Mouse (Mus musculus): ENCODE data around the gene Cphx2.
"Not testable (repeated sequence)": the region's sequence is repeated elsewhere in the genome, so short reads cannot be mapped to it uniquely, and the experiment has no call there.

DNA sequence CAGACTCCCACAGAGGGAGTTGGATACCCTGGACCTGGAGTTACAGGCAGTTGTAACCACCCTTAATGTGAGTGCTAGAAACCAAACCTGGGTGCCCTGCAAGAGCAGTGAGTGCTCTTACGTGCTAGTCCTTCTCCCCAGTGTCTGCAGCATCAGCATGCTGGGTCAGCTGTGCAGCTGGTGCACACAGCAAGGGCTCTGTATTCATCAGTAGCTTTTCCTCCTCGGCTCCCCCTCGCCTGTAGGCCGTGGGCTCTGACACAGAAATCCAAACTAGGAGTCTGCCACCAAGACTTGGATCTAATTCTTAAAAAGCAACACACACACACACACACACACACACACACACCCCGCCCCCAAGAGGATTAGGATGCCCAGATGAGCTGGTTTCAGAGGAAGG is 36.3 kb upstream of the Cphx2 start:
- TF ChIP-seq CTCF, EP300 (IDR thresholded peaks at IDR 0.05; ENCODE audit: low read depth): not testable (repeated sequence)

All from heart, postnatal 0 days (tissue).